Mouse (Mus musculus): Measurements from ENCODE around the gene Rps19. TPM values are rescaled to one million over a fixed set of nuclear protein-coding genes. Genes with fewer than 3 reads are reported as not detected.

The Rps19 gene
- polyA plus RNA-seq, 1 experiment from 2014 or later: 2,060 TPM

- no peaks in the 10 kb centered on the region for H3K4me1 ChIP-seq (replicated peaks; ENCODE audit: control insufficient read depth, insufficient read depth)
- no peaks in the 10 kb centered on the region for H3K36me3 ChIP-seq (ENCODE audit: control insufficient read depth, insufficient read depth, low read length)
- H3K27ac ChIP-seq (replicated peaks): no peak overlapping the region
- H3K4me2 ChIP-seq (replicated peaks; ENCODE audit: low read depth): no peak overlapping the region
- no peak overlapping the region for H3K4me3 ChIP-seq (ENCODE audit: low read depth, low read length)
- no peak overlapping the region for H3K9ac ChIP-seq (ENCODE audit: low read length)
- H3K9me3 ChIP-seq (ENCODE audit: control insufficient read depth, low read length): no peaks in the 10 kb centered on the region
- ATAC-seq (ENCODE audit: low FRiP score, low TSS enrichment): no peak
- TF ChIP-seq EP300 (optimal IDR thresholded peaks at IDR 0.05) (no peak), CTCF (IDR thresholded peaks at IDR 0.05; ENCODE audit: low read depth) (no peak)
- no peaks in the 10 kb centered on the region for H3K27me3 ChIP-seq (ENCODE audit: control insufficient read depth, insufficient read depth, low read length)
- 70% methylated on average over 6 of the region's 8 CpGs for WGBS
- no peak for DNase-seq (ENCODE audit: low spot score)
Observed at GRCm38 (mm10) chr7:24852557-24853232, 31.5 kb upstream of the Rps19 start.

GRCm38 (mm10) chr7:24853233-24853563, 31.0 kb upstream of the Rps19 start:
- no peak overlapping the region for H3K4me2 ChIP-seq (replicated peaks; ENCODE audit: low read depth)
- DNase-seq (ENCODE audit: low spot score) (no peak), ATAC-seq (ENCODE audit: low FRiP score, low TSS enrichment) (no peak)
- no peaks in the 10 kb centered on the region for H3K9me3 ChIP-seq (ENCODE audit: control insufficient read depth, low read length)
- H3K4me1 ChIP-seq (replicated peaks; ENCODE audit: control insufficient read depth, insufficient read depth): no peaks in the 10 kb centered on the region
- H3K4me3 ChIP-seq (ENCODE audit: low read depth, low read length): no peak overlapping the region
- TF ChIP-seq EP300 (optimal IDR thresholded peaks at IDR 0.05): no peak
- no peak for TF ChIP-seq CTCF (IDR thresholded peaks at IDR 0.05; ENCODE audit: low read depth)
- no peaks in the 10 kb centered on the region for H3K36me3 ChIP-seq (ENCODE audit: control insufficient read depth, insufficient read depth, low read length)
- H3K27me3 ChIP-seq (ENCODE audit: control insufficient read depth, insufficient read depth, low read length): no peaks in the 10 kb centered on the region
- H3K27ac ChIP-seq (replicated peaks): no peak overlapping the region
- no peak overlapping the region for H3K9ac ChIP-seq (ENCODE audit: low read length)

GRCm38 (mm10) chr7:24853695-24854094, 30.5 kb upstream of the Rps19 start:
- Histone ChIP-seq H3K27ac (replicated peaks) (no peak overlapping the region), H3K4me3 (ENCODE audit: low read depth, low read length) (no peak overlapping the region), H3K9me3 (ENCODE audit: control insufficient read depth, low read length) (no peaks in the 10 kb centered on the region), H3K4me1 (replicated peaks; ENCODE audit: control insufficient read depth, insufficient read depth) (no peaks in the 10 kb centered on the region), H3K4me2 (replicated peaks; ENCODE audit: low read depth) (no peak overlapping the region), H3K27me3 (ENCODE audit: control insufficient read depth, insufficient read depth, low read length) (no peaks in the 10 kb centered on the region), H3K9ac (ENCODE audit: low read length) (no peak overlapping the region), H3K36me3 (ENCODE audit: control insufficient read depth, insufficient read depth, low read length) (no peaks in the 10 kb centered on the region)
- ATAC-seq (ENCODE audit: low FRiP score, low TSS enrichment): no peak
- WGBS: 37% methylated on average over 7 of the region's 7 CpGs
- TF ChIP-seq CTCF (IDR thresholded peaks at IDR 0.05; ENCODE audit: low read depth): no peak
- no peak for TF ChIP-seq EP300 (optimal IDR thresholded peaks at IDR 0.05)
- no peak for DNase-seq (ENCODE audit: low spot score)

GRCm38 (mm10) chr7:24856460-24857120, 27.6 kb upstream of the Rps19 start:
- TF ChIP-seq CTCF (IDR thresholded peaks at IDR 0.05; ENCODE audit: low read depth): no peak
- no peak for TF ChIP-seq EP300 (optimal IDR thresholded peaks at IDR 0.05)
- Histone ChIP-seq H3K4me1 (replicated peaks; ENCODE audit: control insufficient read depth, insufficient read depth) (no peaks in the 10 kb centered on the region), H3K4me3 (ENCODE audit: low read depth, low read length) (no peak overlapping the region), H3K9ac (ENCODE audit: low read length) (no peak overlapping the region), H3K36me3 (ENCODE audit: control insufficient read depth, insufficient read depth, low read length) (no peaks in the 10 kb centered on the region), H3K9me3 (ENCODE audit: control insufficient read depth, low read length) (no peaks in the 10 kb centered on the region), H3K4me2 (replicated peaks; ENCODE audit: low read depth) (no peak overlapping the region), H3K27me3 (ENCODE audit: control insufficient read depth, insufficient read depth, low read length) (no peaks in the 10 kb centered on the region), H3K27ac (replicated peaks) (no peak overlapping the region)
- no peak for ATAC-seq (ENCODE audit: low FRiP score, low TSS enrichment)
- 55% methylated on average over 6 of the region's 6 CpGs for WGBS
- no peak for DNase-seq (ENCODE audit: low spot score)

GRCm38 (mm10) chr7:24859234-24859633, 24.9 kb upstream of the Rps19 start:
- H3K9me3 ChIP-seq (ENCODE audit: control insufficient read depth, low read length): no peaks in the 10 kb centered on the region
- no peak overlapping the region for H3K9ac ChIP-seq (ENCODE audit: low read length)
- no peak overlapping the region for H3K4me3 ChIP-seq (ENCODE audit: low read depth, low read length)
- no peak overlapping the region for H3K4me2 ChIP-seq (replicated peaks; ENCODE audit: low read depth)
- no peaks in the 10 kb centered on the region for H3K36me3 ChIP-seq (ENCODE audit: control insufficient read depth, insufficient read depth, low read length)
- 66% methylated on average over 5 of the region's 5 CpGs for WGBS
- ATAC-seq (ENCODE audit: low FRiP score, low TSS enrichment) (no peak), DNase-seq (ENCODE audit: low spot score) (no peak)
- no peaks in the 10 kb centered on the region for H3K4me1 ChIP-seq (replicated peaks; ENCODE audit: control insufficient read depth, insufficient read depth)
- H3K27me3 ChIP-seq (ENCODE audit: control insufficient read depth, insufficient read depth, low read length): no peaks in the 10 kb centered on the region
- TF ChIP-seq CTCF (IDR thresholded peaks at IDR 0.05; ENCODE audit: low read depth) (no peak), EP300 (optimal IDR thresholded peaks at IDR 0.05) (no peak)
- H3K27ac ChIP-seq (replicated peaks): no peak overlapping the region

- WGBS: 72% methylated on average over 7 of the region's 7 CpGs
- H3K27me3 ChIP-seq (ENCODE audit: control insufficient read depth, insufficient read depth, low read length): no peaks in the 10 kb centered on the region
- H3K4me3 ChIP-seq (ENCODE audit: low read depth, low read length): no peak within 1 kb of the TSS
- no peak within 1 kb of the TSS for H3K4me2 ChIP-seq (replicated peaks; ENCODE audit: low read depth)
- no peak for TF ChIP-seq EP300 (optimal IDR thresholded peaks at IDR 0.05)
- no peak for TF ChIP-seq CTCF (IDR thresholded peaks at IDR 0.05; ENCODE audit: low read depth)
- ATAC-seq (ENCODE audit: low FRiP score, low TSS enrichment): no peak
- no peaks in the 10 kb centered on the region for H3K4me1 ChIP-seq (replicated peaks; ENCODE audit: control insufficient read depth, insufficient read depth)
- H3K36me3 ChIP-seq (ENCODE audit: control insufficient read depth, insufficient read depth, low read length): no peaks in the 10 kb centered on the region
- no peaks in the 10 kb centered on the region for H3K9me3 ChIP-seq (ENCODE audit: control insufficient read depth, low read length)
- DNase-seq (ENCODE audit: low spot score): no peak
- no peak within 1 kb of the TSS for H3K9ac ChIP-seq (ENCODE audit: low read length)
- H3K27ac ChIP-seq (replicated peaks): no peak within 1 kb of the TSS
Observed at GRCm38 (mm10) chr7:24861913-24862312, 22.3 kb upstream of the Rps19 start, which contains the start of gene Gm9844. Gene Gm9844, plus strand, starts transcription at chr7:24862213.
